Mouse (Mus musculus): ENCODE data around the gene Slc16a4. TPM values are rescaled to one million over a fixed set of nuclear protein-coding genes. Genes with fewer than 3 reads are reported as not detected.
A peak's percentile ranks its signal among the peaks of the same experiment; 100 is the strongest.

The Slc16a4 gene
- total RNA-seq, 1 experiment, result 0.85 TPM

- no peak overlapping the region for H3K4me3 ChIP-seq (ENCODE audit: insufficient read depth in 1 of 2, low read depth in 1 of 2, low read length in 2 of 2, poor library complexity in 1 of 2, severe bottlenecking in 1 of 2)
- H3K36me3 ChIP-seq (ENCODE audit: control insufficient read depth, insufficient read depth, low read length, poor library complexity, severe bottlenecking), result no peaks in the 10 kb centered on the region
- no peak overlapping the region for H3K27ac ChIP-seq (ENCODE audit: insufficient read depth, low read depth, low read length, poor library complexity, severe bottlenecking)
- no peak overlapping the region for H3K9ac ChIP-seq (ENCODE audit: insufficient read depth, low read depth, low read length, poor library complexity, severe bottlenecking)
- no peak for DNase-seq (ENCODE audit: low read depth, low spot score)
- H3K9me3 ChIP-seq (ENCODE audit: control insufficient read depth, insufficient read depth, low read depth, low read length), result no peaks in the 10 kb centered on the region
- TF ChIP-seq HCFC1 (IDR thresholded peaks at IDR 0.05; ENCODE audit: borderline replicate concordance, insufficient read depth, low read length) (no peak), CHD2 (IDR thresholded peaks at IDR 0.05; ENCODE audit: low read depth, low read length) (no peak), ZNF384 (IDR thresholded peaks at IDR 0.05; ENCODE audit: low read depth, low read length) (no peak), ZC3H11A (IDR thresholded peaks at IDR 0.05; ENCODE audit: borderline replicate concordance, low read depth, low read length) (no peak), MAFK (IDR thresholded peaks at IDR 0.05; ENCODE audit: insufficient read depth, low read depth, low read length) (no peak)
- H3K4me1 ChIP-seq (ENCODE audit: control insufficient read depth in 2 of 2, insufficient read depth in 2 of 2, low read length in 2 of 2, poor library complexity in 1 of 2), result 0 out of 4 replicates have a peak, but pooled peaks cover 0 to 3% of the 10 kb centered on the region in 2 experiments
- in situ Hi-C loops (cut with MboI; ENCODE audit: low sequenced_read_pairs in 2 of 2, unreplicated experiment in 2 of 2), result no loop called here
These were observed 58.0 kb downstream of the Slc16a4 start for GRCm38 (mm10) chr3:107349006-107349405.

- Histone ChIP-seq H3K36me3 (ENCODE audit: control insufficient read depth, insufficient read depth, low read length, poor library complexity, severe bottlenecking) (no peaks in the 10 kb centered on the region), H3K4me3 (ENCODE audit: insufficient read depth in 1 of 2, low read depth in 1 of 2, low read length in 2 of 2, poor library complexity in 1 of 2, severe bottlenecking in 1 of 2) (no peak overlapping the region), H3K9me3 (ENCODE audit: control insufficient read depth, insufficient read depth, low read depth, low read length) (no peaks in the 10 kb centered on the region), H3K27ac (ENCODE audit: insufficient read depth, low read depth, low read length, poor library complexity, severe bottlenecking) (no peak overlapping the region), H3K9ac (ENCODE audit: insufficient read depth, low read depth, low read length, poor library complexity, severe bottlenecking) (no peak overlapping the region), H3K4me1 (ENCODE audit: control insufficient read depth in 2 of 2, insufficient read depth in 2 of 2, low read length in 2 of 2, poor library complexity in 1 of 2) (peaks cover 5 to 7% of the 10 kb centered on the region in 2 experiments)
- in situ Hi-C loops (cut with MboI; ENCODE audit: low sequenced_read_pairs in 2 of 2, unreplicated experiment in 2 of 2), result loop anchor here in 1 of 2 experiments (10.0 kb wide), 1 partner anchor 103 kb away; the partner anchor contains the start of gene Kcnc4
- DNase-seq (ENCODE audit: low read depth, low spot score), result no peak
- no peak for TF ChIP-seq MAFK (IDR thresholded peaks at IDR 0.05; ENCODE audit: insufficient read depth, low read depth, low read length)
- no peak for TF ChIP-seq ZNF384 (IDR thresholded peaks at IDR 0.05; ENCODE audit: low read depth, low read length)
- no peak for TF ChIP-seq HCFC1 (IDR thresholded peaks at IDR 0.05; ENCODE audit: borderline replicate concordance, insufficient read depth, low read length)
- TF ChIP-seq ZC3H11A (IDR thresholded peaks at IDR 0.05; ENCODE audit: borderline replicate concordance, low read depth, low read length), result no peak
- no peak for TF ChIP-seq CHD2 (IDR thresholded peaks at IDR 0.05; ENCODE audit: low read depth, low read length)
These were observed 60.7 kb downstream of the Slc16a4 start for GRCm38 (mm10) chr3:107351706-107352105.

- Histone ChIP-seq H3K27ac (ENCODE audit: insufficient read depth, low read depth, low read length, poor library complexity, severe bottlenecking) (no peak overlapping the region; the same call in 1 of the 2 replicates), H3K4me1 (ENCODE audit: control insufficient read depth in 2 of 2, insufficient read depth in 2 of 2, low read length in 2 of 2, poor library complexity in 1 of 2) (peaks cover 6 to 17% of the 10 kb centered on the region in 2 experiments), H3K9me3 (ENCODE audit: control insufficient read depth, insufficient read depth, low read depth, low read length) (no peaks in the 10 kb centered on the region), H3K9ac (ENCODE audit: insufficient read depth, low read depth, low read length, poor library complexity, severe bottlenecking) (no peak overlapping the region), H3K4me3 (ENCODE audit: insufficient read depth in 1 of 2, low read depth in 1 of 2, low read length in 2 of 2, poor library complexity in 1 of 2, severe bottlenecking in 1 of 2) (no peak overlapping the region), H3K36me3 (ENCODE audit: control insufficient read depth, insufficient read depth, low read length, poor library complexity, severe bottlenecking) (no peaks in the 10 kb centered on the region)
- TF ChIP-seq CHD2 (IDR thresholded peaks at IDR 0.05; ENCODE audit: low read depth, low read length) (no peak), ZNF384 (IDR thresholded peaks at IDR 0.05; ENCODE audit: low read depth, low read length) (0 out of 2 replicates have a peak, but pooled peaks have one; percentile 36)
- no peak for DNase-seq (ENCODE audit: low read depth, low spot score)
- in situ Hi-C loops (cut with MboI; ENCODE audit: low sequenced_read_pairs in 2 of 2, unreplicated experiment in 2 of 2), result loop anchor here (5.0 to 10.0 kb wide), 2 partner anchors 99 to 107 kb away; partner anchors contain the start of gene Kcnc4 (in 1 of the 2)
These were observed 64.7 kb downstream of the Slc16a4 start for GRCm38 (mm10) chr3:107355618-107356260.

- H3K9me3 ChIP-seq (ENCODE audit: control insufficient read depth, insufficient read depth, low read depth, low read length), result no peaks in the 10 kb centered on the region
- TF ChIP-seq ZNF384 (IDR thresholded peaks at IDR 0.05; ENCODE audit: low read depth, low read length) (no peak), MAFK (IDR thresholded peaks at IDR 0.05; ENCODE audit: insufficient read depth, low read depth, low read length) (peak; percentile 48), CHD2 (IDR thresholded peaks at IDR 0.05; ENCODE audit: low read depth, low read length) (no peak), ZC3H11A (IDR thresholded peaks at IDR 0.05; ENCODE audit: borderline replicate concordance, low read depth, low read length) (peak; percentile 63; the same call in 1 of the 2 replicates), HCFC1 (IDR thresholded peaks at IDR 0.05; ENCODE audit: borderline replicate concordance, insufficient read depth, low read length) (no peak)
- H3K4me1 ChIP-seq (ENCODE audit: control insufficient read depth in 2 of 2, insufficient read depth in 2 of 2, low read length in 2 of 2, poor library complexity in 1 of 2), result peaks cover 6 to 17% of the 10 kb centered on the region in 2 experiments
- H3K4me3 ChIP-seq (ENCODE audit: insufficient read depth in 1 of 2, low read depth in 1 of 2, low read length in 2 of 2, poor library complexity in 1 of 2, severe bottlenecking in 1 of 2), result peak overlapping the region in 1 of 2 experiments; percentile 20; a peak in 1 of 4 replicates
- H3K27ac ChIP-seq (ENCODE audit: insufficient read depth, low read depth, low read length, poor library complexity, severe bottlenecking), result peak overlapping the region; percentile 59
- in situ Hi-C loops (cut with MboI; ENCODE audit: low sequenced_read_pairs in 2 of 2, unreplicated experiment in 2 of 2), result loop anchor here (5.0 to 10.0 kb wide), 2 partner anchors 98 to 105 kb away; partner anchors contain the start of gene Kcnc4 (in 1 of the 2)
- peak overlapping the region; percentile 75; the same call in 1 of the 2 replicates for H3K9ac ChIP-seq (ENCODE audit: insufficient read depth, low read depth, low read length, poor library complexity, severe bottlenecking)
- peak; percentile 63 for DNase-seq (ENCODE audit: low read depth, low spot score)
- H3K36me3 ChIP-seq (ENCODE audit: control insufficient read depth, insufficient read depth, low read length, poor library complexity, severe bottlenecking), result no peaks in the 10 kb centered on the region
These were observed 66.0 kb downstream of the Slc16a4 start for GRCm38 (mm10) chr3:107356964-107357441.
